Mouse (Mus musculus) kidney, postnatal 25 days (tissue): ENCODE measurements around the gene Stk16.
A peak's percentile ranks its signal among the peaks of the same experiment; 100 is the strongest.
"Not testable (repeated sequence)": the region's sequence is repeated elsewhere in the genome, so short reads cannot be mapped to it uniquely, and the experiment has no call there.

ENCODE experiments used
- DNase-seq, 2 experiments: peaks; one replicate each; pipeline ENCODE4 v3.0.0; 2021; ENCODE audit warnings: mixed read lengths in 2 of 2

The Stk16 gene

GRCm38 (mm10) chr1:75213096-75213495, 2.5 kb downstream of the Stk16 start:
- DNase-seq: no peak

GRCm38 (mm10) chr1:75214442-75214841, 3.8 kb downstream of the Stk16 start:
- DNase-seq: peak; percentile 83 to 96

GRCm38 (mm10) chr1:75214886-75215285, 4.2 kb downstream of the Stk16 start:
- DNase-seq: peak; percentile 80 to 88

GRCm38 (mm10) chr1:75215785-75216184, 5.1 kb downstream of the Stk16 start:
- peak in 1 of 2 experiments; percentile 60 for DNase-seq

- peak in 1 of 2 experiments; percentile 75 for DNase-seq
Observed at GRCm38 (mm10) chr1:75216797-75217585, 6.4 kb downstream of the Stk16 start.

DNA sequence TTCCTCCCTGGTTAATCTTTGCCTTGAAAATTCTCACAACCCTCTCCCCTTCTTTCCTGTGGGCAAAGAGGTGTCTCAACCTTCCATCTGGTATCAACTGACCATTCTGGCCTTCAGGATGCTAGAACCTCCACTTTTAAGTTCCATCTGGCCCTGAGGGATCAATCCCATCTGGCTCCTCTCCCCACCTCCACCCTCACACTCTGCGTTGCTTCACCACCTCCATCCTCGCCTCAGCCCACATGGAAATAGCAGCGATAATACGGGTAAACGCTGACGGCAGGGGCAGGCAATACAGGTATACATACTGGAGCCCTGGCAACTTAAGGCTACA, 7.2 kb downstream of the Stk16 start:
- DNase-seq: no peak

- peak; percentile 42 to 74 for DNase-seq
Observed at GRCm38 (mm10) chr1:75218227-75219001, 7.8 kb downstream of the Stk16 start.

DNA sequence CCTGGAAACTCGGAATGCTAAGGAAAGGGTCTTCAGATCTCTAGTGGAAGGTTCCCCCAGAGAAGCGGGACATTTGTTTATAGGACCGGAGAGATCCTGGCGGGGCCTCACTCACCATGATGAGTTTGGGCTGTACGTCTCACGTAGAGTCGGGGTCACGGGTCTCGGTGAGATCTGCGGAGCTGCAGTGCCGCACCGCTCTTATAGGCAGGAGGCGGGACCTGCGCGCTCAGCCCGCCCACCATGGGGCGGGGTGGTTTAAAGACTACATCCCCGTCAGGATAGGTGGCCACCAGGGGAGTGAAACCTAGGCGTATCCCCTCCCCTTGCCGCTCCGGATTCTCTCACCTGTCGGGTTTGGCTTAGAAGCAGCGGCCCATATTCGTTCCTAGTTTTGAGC, 8.4 kb downstream of the Stk16 start:
- DNase-seq: peak; percentile 94 to 97

DNA sequence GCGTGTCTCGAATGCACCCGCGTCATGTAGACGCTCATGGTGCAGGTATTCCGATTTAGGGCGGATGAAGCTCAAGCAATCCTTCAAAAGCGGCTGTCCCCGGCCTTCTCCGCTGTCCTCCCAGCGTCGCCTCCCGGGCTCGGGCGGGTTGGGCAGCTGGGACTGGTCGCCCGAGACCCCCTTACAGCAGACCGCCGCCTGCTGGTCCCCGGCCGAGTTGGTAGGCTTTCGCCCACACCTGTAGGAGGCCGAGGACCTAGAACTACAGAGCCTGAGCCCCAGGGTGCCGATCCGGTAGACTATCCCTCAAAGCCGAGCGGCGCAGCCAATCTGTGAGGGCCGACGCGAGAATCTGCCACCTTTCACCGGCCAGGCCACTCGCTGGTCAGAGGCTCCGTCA, 8.9 kb downstream of the Stk16 start, which contains the start of gene Tuba4a:
Gene Tuba4a (minus strand): TSS at position 335 of the 400 bp plus-strand sequence.
- DNase-seq: peak; percentile 31 to 72

DNA sequence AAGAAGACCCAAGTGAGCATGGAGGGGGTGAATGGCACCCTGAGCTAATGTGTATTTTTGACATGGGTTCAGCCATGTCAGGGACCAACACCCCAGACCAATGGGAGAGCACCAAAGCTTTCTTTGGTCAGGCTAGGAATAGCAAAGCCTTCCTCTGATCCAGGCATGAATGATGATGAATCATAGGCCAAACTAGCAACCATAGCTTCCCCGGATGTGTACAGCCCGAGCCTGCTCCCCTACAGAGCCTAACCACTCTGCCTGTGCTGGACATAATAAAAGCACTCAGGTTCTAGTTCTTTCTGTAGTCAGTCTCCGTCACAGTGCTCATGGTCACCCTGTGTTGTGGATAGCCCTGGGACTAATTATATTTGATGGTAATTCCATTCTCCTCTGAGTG, 10.9 kb downstream of the Stk16 start:
- no peak for DNase-seq

GRCm38 (mm10) chr1:75222926-75223325, 12.3 kb downstream of the Stk16 start:
- no peak for DNase-seq

DNA sequence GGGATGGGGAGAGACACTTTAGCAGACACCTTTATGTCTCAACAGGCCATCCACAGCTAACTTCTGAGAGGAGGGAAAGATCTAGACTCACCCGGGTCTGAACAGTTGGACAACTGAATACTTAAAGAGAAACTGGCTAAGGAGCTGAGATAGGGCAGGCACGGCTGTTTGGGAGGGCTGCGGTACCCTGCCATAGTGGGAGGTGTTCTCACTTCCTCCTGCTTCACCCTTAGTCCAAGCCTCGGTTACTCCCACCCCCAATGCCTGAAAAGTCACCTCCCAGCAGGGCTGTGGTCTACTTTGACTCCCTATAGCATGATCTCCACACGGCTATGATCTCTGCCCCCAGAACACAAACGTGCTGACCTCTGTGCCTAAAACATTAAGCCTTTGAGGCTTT, 12.9 kb downstream of the Stk16 start:
- DNase-seq: no peak

GRCm38 (mm10) chr1:75225473-75225872, 14.8 kb downstream of the Stk16 start:
- DNase-seq: no peak

- DNase-seq: no peak
Observed at GRCm38 (mm10) chr1:75226138-75226537, 15.5 kb downstream of the Stk16 start.

GRCm38 (mm10) chr1:75227653-75228052, 17.0 kb downstream of the Stk16 start:
- DNase-seq: no peak

- DNase-seq: no peak
Observed at GRCm38 (mm10) chr1:75229158-75229557, 18.5 kb downstream of the Stk16 start.

DNA sequence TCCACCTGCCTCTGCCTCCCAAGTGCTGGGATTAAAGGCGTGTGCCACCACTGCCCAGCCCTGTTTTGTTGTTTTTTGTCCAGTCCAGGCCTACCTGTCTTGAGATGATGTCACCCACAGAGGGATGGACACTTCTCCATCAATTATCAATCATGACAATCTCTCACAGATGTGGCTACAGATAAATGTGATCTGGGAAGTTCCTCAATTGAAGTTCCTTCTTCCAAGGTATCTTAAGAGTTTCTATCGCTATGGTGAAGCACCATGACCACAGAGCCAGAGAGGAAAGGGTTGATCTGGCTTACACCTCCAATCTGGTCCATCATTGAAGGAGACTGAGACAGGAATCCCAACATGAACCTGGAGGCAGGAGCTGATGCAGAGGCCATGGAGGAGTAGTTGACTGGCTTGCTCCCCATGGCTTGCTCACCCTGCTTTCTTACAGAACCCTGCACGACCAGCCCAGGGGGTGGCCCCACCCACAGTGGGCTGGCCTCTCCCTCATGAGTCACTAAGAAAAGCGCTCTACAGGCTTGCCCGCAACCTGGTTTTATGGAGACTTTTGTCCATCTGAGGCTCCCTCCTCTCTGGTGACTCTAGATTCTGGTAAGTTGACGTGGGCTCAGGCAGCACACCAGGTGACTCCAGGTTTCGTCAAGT, 19.8 kb downstream of the Stk16 start:
- no peak for DNase-seq

- no peak for DNase-seq
Observed at GRCm38 (mm10) chr1:75231224-75231623, 20.6 kb downstream of the Stk16 start.

- DNase-seq: no peak
Observed at GRCm38 (mm10) chr1:75231664-75232152, 21.1 kb downstream of the Stk16 start, which contains the start of gene A630095N17Rik. TSS of gene A630095N17Rik (minus strand) at chr1:75232102.

GRCm38 (mm10) chr1:75232489-75232888, 21.9 kb downstream of the Stk16 start:
- not testable (repeated sequence) for DNase-seq

DNA sequence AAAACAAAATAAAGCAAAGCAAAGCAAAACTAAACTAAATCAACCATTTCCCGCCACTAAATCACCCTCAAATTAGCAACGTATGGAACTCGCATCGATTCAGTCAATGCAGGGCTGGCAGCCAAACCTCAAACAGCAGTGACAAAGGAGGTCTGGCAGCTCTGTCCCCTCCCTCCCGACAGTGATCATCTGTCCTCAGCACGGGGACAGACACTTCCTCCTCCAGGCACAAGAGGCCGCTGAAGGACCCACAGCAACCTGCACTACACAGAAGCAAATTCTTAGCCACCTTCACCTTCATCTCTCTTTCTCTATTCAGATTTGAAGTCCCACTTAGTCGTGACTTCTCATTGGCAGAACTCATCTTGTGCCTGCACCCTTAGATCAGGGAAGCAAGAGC, 24.0 kb downstream of the Stk16 start:
- DNase-seq: peak; percentile 76 to 85

DNA sequence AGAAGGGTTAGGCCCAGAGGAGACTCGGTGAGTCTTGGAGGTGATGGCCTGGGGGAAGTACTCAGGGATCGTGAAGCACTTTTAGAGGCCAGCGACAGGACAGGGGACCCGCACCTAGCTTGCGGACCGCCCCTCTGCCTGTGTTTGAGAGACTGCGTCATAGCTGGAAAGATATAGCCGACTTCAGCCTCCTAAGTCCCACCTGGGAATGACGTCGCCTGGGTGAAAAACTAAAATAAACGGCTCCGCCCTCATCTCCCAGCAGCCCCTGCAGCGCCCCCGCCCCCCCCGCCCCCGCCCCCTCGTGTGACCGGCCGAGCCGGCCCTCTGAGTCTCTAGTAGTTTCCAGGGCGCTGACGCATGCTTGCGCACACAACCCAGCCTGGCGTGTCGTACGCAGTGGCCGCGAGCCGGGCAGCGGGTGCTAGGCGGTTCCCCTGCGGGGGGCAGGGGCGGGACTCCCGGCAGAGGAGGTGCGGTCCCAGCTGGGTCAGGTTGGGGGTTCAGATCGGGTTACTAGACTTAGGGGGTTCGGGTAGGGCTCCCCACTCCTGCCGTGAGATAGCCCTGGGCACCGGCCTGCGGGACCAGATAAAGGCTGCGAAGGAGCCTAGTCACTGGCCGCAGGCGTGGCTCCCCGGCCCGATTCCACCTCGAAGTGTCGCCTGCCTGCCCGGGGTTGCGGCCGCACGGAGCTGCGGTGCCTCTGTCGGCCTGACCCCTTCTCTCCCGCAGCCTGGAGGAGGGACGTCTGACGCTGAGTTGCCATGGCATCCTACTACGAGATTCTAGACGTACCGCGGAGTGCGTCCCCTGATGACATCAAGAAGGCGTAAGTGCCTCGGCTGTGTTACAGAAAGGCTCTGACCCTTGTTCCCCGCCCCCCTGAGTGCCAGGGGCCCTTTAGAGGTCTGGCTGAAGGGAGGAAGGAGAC, 25.7 kb downstream of the Stk16 start, which contains the start of gene Dnajb2:
Gene Dnajb2 (plus strand): TSS at position 290 of the 934 bp plus-strand sequence.
- DNase-seq: peak; percentile 91 to 97
